Mouse (Mus musculus) CD4-positive, CD25-positive, alpha-beta regulatory T cell, adult 2 months (primary cell): Measurements from ENCODE around the gene Hint1.
"Not testable (repeated sequence)": the region's sequence is repeated elsewhere in the genome, so short reads cannot be mapped to it uniquely, and the experiment has no call there.

Experiments
- DNase-seq: peaks from one replicate; pipeline ENCODE4 v3.0.0-alpha.2; 2012; ENCODE audit warnings: low read depth, low spot score

Hint1 gene

GRCm38 (mm10) chr11:54894589-54894988 is 28.4 kb downstream of the Hint1 start:
- no peak for DNase-seq

- DNase-seq: not testable (repeated sequence)
These were observed 30.5 kb downstream of the Hint1 start for GRCm38 (mm10) chr11:54896646-54897045.

- no peak for DNase-seq
These were observed 31.3 kb downstream of the Hint1 start for GRCm38 (mm10) chr11:54897470-54897869.

GRCm38 (mm10) chr11:54899657-54900056 is 33.5 kb downstream of the Hint1 start:
- DNase-seq: no peak

GRCm38 (mm10) chr11:54902333-54903323 is 36.4 kb downstream of the Hint1 start, which contains the start of gene Gpx3:
Gene Gpx3 (plus strand): TSS chr11:54902453.
- DNase-seq: no peak

GRCm38 (mm10) chr11:54903339-54903738 is 37.2 kb downstream of the Hint1 start:
- DNase-seq: no peak

GRCm38 (mm10) chr11:54903940-54904706 is 37.9 kb downstream of the Hint1 start:
- DNase-seq: peak; percentile 58

- no peak for DNase-seq
These were observed 38.9 kb downstream of the Hint1 start for GRCm38 (mm10) chr11:54905086-54905485.

- DNase-seq: no peak
These were observed 39.7 kb downstream of the Hint1 start for GRCm38 (mm10) chr11:54905931-54906330.

- no peak for DNase-seq
These were observed 40.3 kb downstream of the Hint1 start for GRCm38 (mm10) chr11:54906466-54906865.

- DNase-seq: no peak
These were observed 41.1 kb downstream of the Hint1 start for GRCm38 (mm10) chr11:54907259-54907658.

GRCm38 (mm10) chr11:54909273-54909672 is 43.1 kb downstream of the Hint1 start:
- DNase-seq: no peak

- no peak for DNase-seq
These were observed 44.0 kb downstream of the Hint1 start for GRCm38 (mm10) chr11:54910081-54910665.

- no peak for DNase-seq
These were observed 45.0 kb downstream of the Hint1 start for GRCm38 (mm10) chr11:54911201-54911600.

GRCm38 (mm10) chr11:54911671-54912502 is 45.7 kb downstream of the Hint1 start:
- no peak for DNase-seq

GRCm38 (mm10) chr11:54912503-54913316 is 46.5 kb downstream of the Hint1 start:
- DNase-seq: no peak

- no peak for DNase-seq
These were observed 47.7 kb downstream of the Hint1 start for GRCm38 (mm10) chr11:54913841-54914240.

GRCm38 (mm10) chr11:54917461-54917860 is 51.3 kb downstream of the Hint1 start:
- DNase-seq: no peak

- DNase-seq: peak; percentile 61
These were observed 52.1 kb downstream of the Hint1 start for GRCm38 (mm10) chr11:54918273-54918672.
